Mouse (Mus musculus): Measurements from ENCODE around the gene 1700001C02Rik. TPM values are rescaled to one million over a fixed set of nuclear protein-coding genes. Genes with fewer than 3 reads are reported as not detected.

The 1700001C02Rik gene
- polyA plus RNA-seq, 1 experiment from 2014 or later, result 0.41 TPM

GRCm38 (mm10) chr5:30444327-30444895, 21.4 kb upstream of the 1700001C02Rik start:
- H3K9ac ChIP-seq (replicated peaks; ENCODE audit: low read length), result no peak overlapping the region
- H3K9me3 ChIP-seq (ENCODE audit: control insufficient read depth, low read length), result no peaks in the 10 kb centered on the region
- 75% methylated on average over 13 of the region's 13 CpGs for WGBS
- no peak overlapping the region for H3K4me3 ChIP-seq (replicated peaks; ENCODE audit: low read depth, low read length)
- no peak overlapping the region for H3K27ac ChIP-seq (replicated peaks; ENCODE audit: low read depth, low read length)
- no peaks in the 10 kb centered on the region for H3K4me1 ChIP-seq (ENCODE audit: control insufficient read depth, insufficient read depth, low read length)
- H3K4me2 ChIP-seq (ENCODE audit: low read length), result no peak overlapping the region
- no peaks in the 10 kb centered on the region for H3K27me3 ChIP-seq (ENCODE audit: control insufficient read depth, insufficient read depth, low read length)
- no peaks in the 10 kb centered on the region for H3K36me3 ChIP-seq (ENCODE audit: control insufficient read depth, insufficient read depth, low read length)
- ATAC-seq (ENCODE audit: low FRiP score, low TSS enrichment), result no peak
- no peak for DNase-seq

DNA sequence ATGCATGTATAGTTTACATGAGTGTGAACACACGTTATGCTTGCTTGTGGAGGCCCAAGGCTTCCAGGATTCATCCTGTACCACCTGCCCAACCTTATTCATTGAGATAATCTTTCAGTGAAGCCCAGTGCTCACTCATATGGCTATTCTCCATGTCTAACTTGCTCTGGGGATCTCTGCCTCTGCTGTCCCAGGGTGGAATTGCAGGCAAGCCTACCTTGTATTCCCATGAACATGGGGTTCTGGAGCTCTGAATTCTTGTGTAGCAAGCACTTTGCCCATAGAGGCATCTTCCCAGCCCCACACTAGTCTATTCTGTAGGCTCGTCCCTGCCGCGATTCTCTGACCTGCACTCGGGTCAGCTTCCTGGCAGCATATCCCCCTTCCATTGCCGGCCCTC, 9.8 kb upstream of the 1700001C02Rik start:
- H3K4me3 ChIP-seq (replicated peaks; ENCODE audit: low read depth, low read length), result no peak overlapping the region
- no peak overlapping the region for H3K9ac ChIP-seq (replicated peaks; ENCODE audit: low read length)
- no peaks in the 10 kb centered on the region for H3K27me3 ChIP-seq (ENCODE audit: control insufficient read depth, insufficient read depth, low read length)
- no peak overlapping the region for H3K4me2 ChIP-seq (ENCODE audit: low read length)
- ATAC-seq (ENCODE audit: low FRiP score, low TSS enrichment) (no peak), DNase-seq (peak; percentile 48)
- no peaks in the 10 kb centered on the region for H3K9me3 ChIP-seq (ENCODE audit: control insufficient read depth, low read length)
- 61% methylated on average over 6 of the region's 6 CpGs for WGBS
- no peak overlapping the region for H3K27ac ChIP-seq (replicated peaks; ENCODE audit: low read depth, low read length)
- H3K4me1 ChIP-seq (ENCODE audit: control insufficient read depth, insufficient read depth, low read length), result 0 out of 2 replicates have a peak, but pooled peaks cover 2% of the 10 kb centered on the region
- no peaks in the 10 kb centered on the region for H3K36me3 ChIP-seq (ENCODE audit: control insufficient read depth, insufficient read depth, low read length)

DNA sequence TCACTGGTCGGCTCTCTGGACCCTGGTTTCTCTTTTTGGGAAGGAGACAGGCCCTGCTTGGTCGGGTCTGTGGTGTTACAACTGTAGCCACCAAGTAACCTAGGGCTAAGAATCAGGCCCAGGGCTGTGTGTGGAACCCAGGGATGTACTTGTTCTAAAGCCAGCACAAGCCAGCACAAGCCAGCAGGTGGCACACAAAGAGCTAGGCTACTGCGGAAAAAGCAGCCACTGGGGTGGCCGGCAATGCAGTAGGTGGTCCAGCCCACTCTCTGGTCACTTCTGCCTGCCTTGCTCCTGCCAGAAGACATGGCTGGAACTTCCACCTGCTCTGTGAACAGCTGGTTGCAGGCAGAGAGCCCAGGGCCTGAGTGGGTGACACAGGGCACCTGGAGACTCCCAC, 5.7 kb upstream of the 1700001C02Rik start:
- DNase-seq (peak; percentile 56), ATAC-seq (ENCODE audit: low FRiP score, low TSS enrichment) (no peak)
- Histone ChIP-seq H3K9ac (replicated peaks; ENCODE audit: low read length) (no peak overlapping the region), H3K4me1 (ENCODE audit: control insufficient read depth, insufficient read depth, low read length) (0 out of 2 replicates have a peak, but pooled peaks cover 12% of the 10 kb centered on the region), H3K4me3 (replicated peaks; ENCODE audit: low read depth, low read length) (no peak overlapping the region), H3K27me3 (ENCODE audit: control insufficient read depth, insufficient read depth, low read length) (no peaks in the 10 kb centered on the region), H3K27ac (replicated peaks; ENCODE audit: low read depth, low read length) (no peak overlapping the region), H3K36me3 (ENCODE audit: control insufficient read depth, insufficient read depth, low read length) (no peaks in the 10 kb centered on the region), H3K9me3 (ENCODE audit: control insufficient read depth, low read length) (no peaks in the 10 kb centered on the region), H3K4me2 (ENCODE audit: low read length) (no peak overlapping the region)
- 41% methylated on average over 4 of the region's 4 CpGs for WGBS

DNA sequence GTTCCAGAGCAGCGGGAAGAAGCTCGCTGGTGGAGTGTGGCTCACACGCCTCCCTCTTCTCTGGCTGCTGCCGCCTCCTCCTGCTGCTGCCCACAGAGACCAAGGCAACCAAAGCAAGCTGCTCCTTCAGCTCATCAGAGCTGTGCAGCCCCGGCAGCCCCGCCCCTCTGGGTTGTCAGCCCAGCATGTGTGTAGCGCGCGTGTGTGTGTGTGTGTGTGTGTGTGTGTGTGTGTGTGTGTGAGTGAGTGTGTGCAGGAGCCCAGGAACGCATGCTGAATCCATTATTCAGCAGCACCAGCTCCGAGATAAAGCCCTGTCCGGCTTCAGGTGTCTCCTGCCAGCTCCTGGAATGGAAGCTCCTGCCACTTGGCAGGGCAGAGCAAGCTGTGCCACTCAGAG, 4.0 kb upstream of the 1700001C02Rik start, which contains the start of gene Otof:
TSS of gene Otof (minus strand) at position 112 of the 400 bp plus-strand sequence.
- Histone ChIP-seq H3K4me1 (ENCODE audit: control insufficient read depth, insufficient read depth, low read length) (peaks cover 21% of the 10 kb centered on the region; the same call in 1 of the 2 replicates), H3K9ac (replicated peaks; ENCODE audit: low read length) (no peak within 1 kb of the TSS), H3K36me3 (ENCODE audit: control insufficient read depth, insufficient read depth, low read length) (no peaks in the 10 kb centered on the region), H3K9me3 (ENCODE audit: control insufficient read depth, low read length) (no peaks in the 10 kb centered on the region), H3K27me3 (ENCODE audit: control insufficient read depth, insufficient read depth, low read length) (no peaks in the 10 kb centered on the region; the same call in 1 of the 2 replicates), H3K27ac (replicated peaks; ENCODE audit: low read depth, low read length) (peak within 1 kb of the TSS; percentile 52), H3K4me3 (replicated peaks; ENCODE audit: low read depth, low read length) (0 out of 2 replicates have a peak within 1 kb of the TSS, but pooled peaks have one; percentile 7), H3K4me2 (ENCODE audit: low read length) (peak within 1 kb of the TSS; percentile 42)
- ATAC-seq (ENCODE audit: low FRiP score, low TSS enrichment), result peak; percentile 66
- WGBS, result 21% methylated on average over 12 of the region's 12 CpGs
- DNase-seq, result peak; percentile 80

DNA sequence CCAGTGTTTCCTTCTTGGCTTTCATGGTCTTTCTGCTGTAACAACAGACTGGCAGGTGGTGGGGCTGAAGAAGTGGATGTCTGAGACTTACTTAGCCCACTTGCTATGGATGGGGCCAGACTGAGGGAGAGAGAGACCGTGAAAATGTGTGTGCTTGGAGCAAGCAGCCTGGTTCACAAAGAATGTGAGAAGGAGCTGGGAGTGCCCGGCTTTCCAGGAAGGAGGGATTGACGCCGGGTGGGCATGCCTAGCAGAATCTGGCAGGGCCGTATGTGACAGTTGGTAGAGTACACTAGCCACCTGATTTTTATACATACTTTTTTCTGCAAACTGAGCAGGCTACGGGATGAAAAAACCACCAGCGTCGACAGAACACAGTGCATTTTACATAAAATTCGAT, 468 bp downstream of the 1700001C02Rik start:
- Histone ChIP-seq H3K4me2 (ENCODE audit: low read length) (peak overlapping the region; percentile 63), H3K27me3 (ENCODE audit: control insufficient read depth, insufficient read depth, low read length) (no peaks in the 10 kb centered on the region; the same call in 1 of the 2 replicates), H3K9ac (replicated peaks; ENCODE audit: low read length) (peak overlapping the region; percentile 45; the same call in 1 of the 2 replicates), H3K36me3 (ENCODE audit: control insufficient read depth, insufficient read depth, low read length) (no peaks in the 10 kb centered on the region), H3K4me3 (replicated peaks; ENCODE audit: low read depth, low read length) (peak overlapping the region; percentile 28), H3K27ac (replicated peaks; ENCODE audit: low read depth, low read length) (no peak overlapping the region), H3K4me1 (ENCODE audit: control insufficient read depth, insufficient read depth, low read length) (peaks cover 22% of the 10 kb centered on the region; the same call in 1 of the 2 replicates), H3K9me3 (ENCODE audit: control insufficient read depth, low read length) (no peaks in the 10 kb centered on the region)
- 25% methylated on average over 9 of the region's 9 CpGs for WGBS
- DNase-seq (peak; percentile 47), ATAC-seq (ENCODE audit: low FRiP score, low TSS enrichment) (no peak)

DNA sequence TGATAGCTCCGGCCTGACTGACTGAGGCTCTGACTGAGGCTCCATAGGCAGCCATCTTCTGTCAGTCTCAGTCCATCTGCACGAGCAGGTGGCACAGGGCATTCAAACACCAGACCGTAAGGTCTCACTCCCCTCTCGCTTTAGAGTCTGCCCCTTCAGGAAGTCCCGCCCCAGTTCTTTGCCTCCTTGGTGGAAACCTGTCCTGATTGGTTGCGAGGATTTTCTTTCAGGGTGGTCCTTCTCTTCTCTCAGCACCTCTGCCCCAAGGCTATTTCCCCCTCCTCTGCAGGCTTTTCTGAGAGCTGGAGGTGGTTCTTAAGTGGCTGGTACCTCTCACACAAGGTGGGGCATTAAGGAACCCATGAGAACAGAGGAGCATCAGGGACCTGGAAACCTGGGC, 4.6 kb downstream of the 1700001C02Rik start:
- 63% methylated on average over 6 of the region's 6 CpGs for WGBS
- Histone ChIP-seq H3K9me3 (ENCODE audit: control insufficient read depth, low read length) (no peaks in the 10 kb centered on the region), H3K4me3 (replicated peaks; ENCODE audit: low read depth, low read length) (no peak overlapping the region), H3K4me1 (ENCODE audit: control insufficient read depth, insufficient read depth, low read length) (peaks cover 13% of the 10 kb centered on the region; the same call in 1 of the 2 replicates), H3K27me3 (ENCODE audit: control insufficient read depth, insufficient read depth, low read length) (no peaks in the 10 kb centered on the region; the same call in 1 of the 2 replicates), H3K9ac (replicated peaks; ENCODE audit: low read length) (no peak overlapping the region), H3K4me2 (ENCODE audit: low read length) (no peak overlapping the region), H3K36me3 (ENCODE audit: control insufficient read depth, insufficient read depth, low read length) (no peaks in the 10 kb centered on the region), H3K27ac (replicated peaks; ENCODE audit: low read depth, low read length) (no peak overlapping the region)
- no peak for DNase-seq
- ATAC-seq (ENCODE audit: low FRiP score, low TSS enrichment), result no peak

DNA sequence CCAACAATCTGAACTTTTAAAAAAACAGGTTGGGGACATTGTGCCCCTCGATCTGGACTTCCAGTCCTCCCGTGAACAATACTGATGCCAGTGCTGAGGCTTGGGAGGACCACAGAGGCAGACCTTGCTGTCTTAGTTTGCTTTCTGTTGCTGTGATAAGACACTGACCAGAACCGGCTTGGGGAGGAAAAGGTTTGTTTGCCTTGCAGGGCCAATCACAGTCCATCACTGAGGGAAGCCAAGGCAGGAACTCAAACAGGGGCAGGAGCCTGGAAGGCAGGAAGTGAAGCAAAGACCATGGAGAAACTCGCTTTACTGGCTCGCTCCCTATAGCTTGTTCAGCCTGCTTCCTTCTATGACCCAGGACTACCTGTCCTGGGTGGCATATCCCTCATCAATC, 6.3 kb downstream of the 1700001C02Rik start:
- no peak for ATAC-seq (ENCODE audit: low FRiP score, low TSS enrichment)
- Histone ChIP-seq H3K27me3 (ENCODE audit: control insufficient read depth, insufficient read depth, low read length) (no peaks in the 10 kb centered on the region), H3K4me1 (ENCODE audit: control insufficient read depth, insufficient read depth, low read length) (0 out of 2 replicates have a peak, but pooled peaks cover 2% of the 10 kb centered on the region), H3K9ac (replicated peaks; ENCODE audit: low read length) (no peak overlapping the region), H3K36me3 (ENCODE audit: control insufficient read depth, insufficient read depth, low read length) (no peaks in the 10 kb centered on the region), H3K9me3 (ENCODE audit: control insufficient read depth, low read length) (no peaks in the 10 kb centered on the region), H3K4me3 (replicated peaks; ENCODE audit: low read depth, low read length) (no peak overlapping the region), H3K27ac (replicated peaks; ENCODE audit: low read depth, low read length) (no peak overlapping the region), H3K4me2 (ENCODE audit: low read length) (no peak overlapping the region)
- no peak for DNase-seq
- WGBS, result 68% methylated on average over 5 of the region's 5 CpGs

- Histone ChIP-seq H3K4me3 (replicated peaks; ENCODE audit: low read depth, low read length) (no peak overlapping the region), H3K9ac (replicated peaks; ENCODE audit: low read length) (no peak overlapping the region), H3K36me3 (ENCODE audit: control insufficient read depth, insufficient read depth, low read length) (no peaks in the 10 kb centered on the region), H3K4me2 (ENCODE audit: low read length) (no peak overlapping the region), H3K4me1 (ENCODE audit: control insufficient read depth, insufficient read depth, low read length) (no peaks in the 10 kb centered on the region), H3K27ac (replicated peaks; ENCODE audit: low read depth, low read length) (no peak overlapping the region), H3K27me3 (ENCODE audit: control insufficient read depth, insufficient read depth, low read length) (no peaks in the 10 kb centered on the region), H3K9me3 (ENCODE audit: control insufficient read depth, low read length) (no peaks in the 10 kb centered on the region)
- WGBS, result 42% methylated on average over 10 of the region's 10 CpGs
- DNase-seq, result peak; percentile 76
- no peak for ATAC-seq (ENCODE audit: low FRiP score, low TSS enrichment)
Measured at GRCm38 (mm10) chr5:30476534-30476933, 10.7 kb downstream of the 1700001C02Rik start.

DNA sequence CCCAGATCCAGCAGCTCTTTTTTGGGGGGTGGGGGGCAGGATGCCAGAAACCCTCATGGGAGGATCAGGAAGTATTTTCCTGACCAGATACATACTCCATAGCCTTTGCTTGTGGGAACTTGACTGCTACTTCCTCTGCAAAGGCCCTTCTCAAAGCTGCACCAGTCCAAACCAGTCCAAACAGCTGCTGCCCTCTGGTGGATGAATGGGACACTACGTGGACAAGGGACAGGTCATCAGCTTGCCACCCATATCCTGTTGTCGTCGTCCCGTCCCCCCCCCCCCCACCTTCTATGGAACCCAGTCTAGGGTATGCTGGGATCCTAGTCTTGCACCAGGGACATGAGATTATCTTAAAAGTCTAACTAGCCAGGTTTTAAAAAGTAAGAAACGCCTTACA, 16.5 kb downstream of the 1700001C02Rik start:
- H3K9ac ChIP-seq (replicated peaks; ENCODE audit: low read length), result no peak overlapping the region
- H3K4me3 ChIP-seq (replicated peaks; ENCODE audit: low read depth, low read length), result no peak overlapping the region
- DNase-seq (peak; percentile 85), ATAC-seq (ENCODE audit: low FRiP score, low TSS enrichment) (no peak)
- no peaks in the 10 kb centered on the region for H3K4me1 ChIP-seq (ENCODE audit: control insufficient read depth, insufficient read depth, low read length)
- H3K27me3 ChIP-seq (ENCODE audit: control insufficient read depth, insufficient read depth, low read length), result no peaks in the 10 kb centered on the region
- H3K9me3 ChIP-seq (ENCODE audit: control insufficient read depth, low read length), result no peaks in the 10 kb centered on the region
- no peak overlapping the region for H3K4me2 ChIP-seq (ENCODE audit: low read length)
- H3K27ac ChIP-seq (replicated peaks; ENCODE audit: low read depth, low read length), result no peak overlapping the region
- no peaks in the 10 kb centered on the region for H3K36me3 ChIP-seq (ENCODE audit: control insufficient read depth, insufficient read depth, low read length)
- WGBS, result 13% methylated on average over 5 of the region's 5 CpGs
